Mouse (Mus musculus) layer of hippocampus, adult 6 months (tissue): ENCODE data around the gene Gm42372. TPM values are rescaled to one million over a fixed set of nuclear protein-coding genes. Genes with fewer than 3 reads are reported as not detected.

Experiments
- long read RNA-seq, 2 experiments: library from polyadenylated mRNA; unstranded; transcript quantifications; one replicate each; pipeline ENCODE4 v2.0.0; 2019 to 2020
- polyA plus RNA-seq: library from polyadenylated mRNA; unstranded; fragments of <200 nt; fragmentation: Nextera tagmentation; gene quantifications from 2 replicates; pipeline ENCODE4 v1.2.3, GENCODE M21; 2021

Gm42372 gene
- polyA plus RNA-seq, result 9.1 and 9.2 TPM in 2 replicates
- long read RNA-seq, experiment 1, full-length matches to known transcripts, result 19 of 19 reads
- long read RNA-seq, experiment 1, partial matches to known transcripts, result 0 of 19 reads
- long read RNA-seq, experiment 1, other reads (novel, unspliced or antisense), result 0 of 19 reads
- long read RNA-seq, experiment 2, full-length matches to known transcripts, result 5 of 11 reads
- long read RNA-seq, experiment 2, partial matches to known transcripts, result 0 of 11 reads
- long read RNA-seq, experiment 2, other reads (novel, unspliced or antisense), result 6 of 11 reads

GRCm38 (mm10) chr7:16982859-16983568, at the start of gene Gm42372:
TSS of gene Gm42372 (plus strand) at chr7:16983086.

GRCm38 (mm10) chr7:16944061-16944807, 38.7 kb upstream of the Gm42372 start, which contains the start of gene Pnmal2:
TSS of gene Pnmal2 (plus strand) at chr7:16944682.

GRCm38 (mm10) chr7:16959539-16960187, 23.2 kb upstream of the Gm42372 start, which contains the start of gene Pnmal1:
TSS of gene Pnmal1 (plus strand) at chr7:16959679.

GRCm38 (mm10) chr7:16992451-16992807, 9.5 kb downstream of the Gm42372 start, which contains the start of gene Ccdc8:
TSS of gene Ccdc8 (plus strand) at chr7:16992708.

GRCm38 (mm10) chr7:17027588-17028343, 44.9 kb downstream of the Gm42372 start, which contains the start of gene Ppp5c:
TSS of gene Ppp5c (minus strand) at chr7:17027924.

Other genes with a start within 250 kb of the Gm42372 start
- gene Ap2s1, start 244.7 kb upstream of the Gm42372 start, polyA plus RNA-seq, result 475 and 500 TPM in 2 replicates
- 0.74 and 1.3 TPM in 2 replicates for gene Slc1a5, start 201.7 kb upstream of the Gm42372 start, polyA plus RNA-seq
- gene Strn4, start 167.2 kb upstream of the Gm42372 start, polyA plus RNA-seq, result 50.3 and 63.2 TPM in 2 replicates
- 20.2 and 23.1 TPM in 2 replicates for gene Fkrp, start 166.4 kb upstream of the Gm42372 start, polyA plus RNA-seq
- gene Prkd2, start 140.2 kb upstream of the Gm42372 start, polyA plus RNA-seq, result 0.85 and 0.94 TPM in 2 replicates
- 9.3 and 10.3 TPM in 2 replicates for gene Dact3, start 107.8 kb upstream of the Gm42372 start, polyA plus RNA-seq
- 4.5 and 5.7 TPM in 2 replicates for gene Gng8, start 91.3 kb upstream of the Gm42372 start, polyA plus RNA-seq
- 0.05 and 0.08 TPM in 2 replicates for gene Ptgir, start 76.6 kb upstream of the Gm42372 start, polyA plus RNA-seq
- gene Calm3, start 59.0 kb upstream of the Gm42372 start, polyA plus RNA-seq, result 493 and 510 TPM in 2 replicates
- gene Pnmal2, start 38.4 kb upstream of the Gm42372 start, polyA plus RNA-seq, result 112 and 113 TPM in 2 replicates
- 64.1 and 64.5 TPM in 2 replicates for gene Pnmal1, start 23.4 kb upstream of the Gm42372 start, polyA plus RNA-seq
- gene Ccdc8, start 9.6 kb downstream of the Gm42372 start, polyA plus RNA-seq, result 0.35 and 0.38 TPM in 2 replicates
- 126 and 137 TPM in 2 replicates for gene Ppp5c, start 44.8 kb downstream of the Gm42372 start, polyA plus RNA-seq
- 0.30 and 0.78 TPM in 2 replicates for gene Hif3a, start 79.3 kb downstream of the Gm42372 start, polyA plus RNA-seq
- gene Psg16, start 91.0 kb downstream of the Gm42372 start, polyA plus RNA-seq, result 1.9 and 2.7 TPM in 2 replicates
- not detected in 2 replicates for gene Ceacam3, start 167.2 kb downstream of the Gm42372 start, polyA plus RNA-seq
- gene Psg29, start 220.4 kb downstream of the Gm42372 start, polyA plus RNA-seq, result not detected in 2 replicates